Mouse (Mus musculus) inflammation-experienced regulatory T-cells, adult 6 months (primary cell): ENCODE measurements around the gene Rin3. TPM values are rescaled to one million over a fixed set of nuclear protein-coding genes. Genes with fewer than 3 reads are reported as not detected.

Source experiments
- ATAC-seq: one replicate; pipeline ENCODE4 v1.8.0; 2017
- polyA plus RNA-seq, 3 experiments: library from polyadenylated mRNA; unstranded; fragments of 100-300 nt; shearing (Covaris generic); gene quantifications; one replicate each; pipeline ENCODE4 v1.2.1; 2017

The Rin3 gene
- polyA plus RNA-seq, 3 experiments from 2014 or later: 45.7 to 59.8 (median 53.3) TPM

GRCm38 (mm10) chr12:102333101-102333500 lies 50.3 kb downstream of the Rin3 start:
- no peak for ATAC-seq

DNA sequence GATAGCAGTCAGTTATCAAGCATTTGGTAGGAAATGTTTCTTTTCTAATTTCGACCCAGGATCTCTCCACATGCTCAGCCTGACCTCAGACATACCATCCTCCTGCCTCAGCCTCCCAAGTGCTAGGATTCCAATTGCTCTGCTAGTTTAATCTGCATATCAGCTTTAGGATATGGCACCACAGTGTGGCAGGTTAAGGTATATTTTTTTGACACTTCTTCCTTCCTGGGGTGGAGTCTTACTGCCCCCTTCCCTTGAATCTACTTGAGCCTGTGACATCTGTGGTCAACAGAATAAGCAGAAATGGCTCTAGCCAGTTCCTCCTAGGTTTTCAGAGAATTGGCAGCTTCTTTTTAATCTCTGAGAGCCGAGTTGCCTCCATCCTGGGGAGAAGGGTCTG lies 56.2 kb downstream of the Rin3 start:
- no peak for ATAC-seq

DNA sequence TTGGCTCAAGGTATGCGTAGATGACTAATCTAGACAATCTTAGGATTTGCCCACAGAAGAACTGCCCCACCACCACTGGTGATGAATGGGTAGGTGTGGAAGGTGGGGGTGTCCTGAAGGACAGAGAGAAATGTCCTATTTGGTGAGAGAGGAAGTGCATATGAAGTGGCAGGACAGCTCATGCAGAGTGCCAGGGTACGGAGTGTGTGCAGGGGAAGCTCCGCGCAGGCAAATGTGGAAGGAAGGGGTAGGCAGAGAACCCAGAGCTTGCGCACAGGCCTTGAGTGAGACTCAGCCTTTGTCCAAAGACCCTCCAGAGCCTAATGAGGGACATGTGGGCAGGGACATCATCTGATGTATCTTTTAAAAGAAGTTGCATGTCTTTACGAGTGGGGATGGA lies 57.6 kb downstream of the Rin3 start:
- ATAC-seq: no peak

GRCm38 (mm10) chr12:102342147-102342546 lies 59.3 kb downstream of the Rin3 start:
- no peak for ATAC-seq

GRCm38 (mm10) chr12:102342602-102343001 lies 59.8 kb downstream of the Rin3 start:
- ATAC-seq: no peak

- no peak for ATAC-seq
These were observed 62.4 kb downstream of the Rin3 start for GRCm38 (mm10) chr12:102345031-102345815.

DNA sequence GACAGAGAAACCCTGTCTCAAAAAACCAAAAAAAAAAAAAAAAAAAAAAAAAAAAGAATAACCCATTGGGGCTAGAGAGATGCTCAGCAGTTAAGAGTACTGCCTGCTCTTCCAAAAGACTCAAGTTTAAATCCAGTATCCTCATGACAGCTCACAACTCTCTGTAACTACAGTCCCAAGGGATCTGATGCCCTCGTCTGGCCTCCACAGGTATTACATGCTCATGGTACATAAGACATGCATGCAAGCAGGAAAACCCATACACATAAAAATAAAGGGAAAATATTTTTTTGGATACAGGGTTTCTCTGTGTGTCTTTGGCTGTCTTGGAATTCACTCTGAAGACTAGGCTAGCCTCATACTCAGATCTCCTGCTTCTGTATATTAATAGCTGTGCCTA lies 63.7 kb downstream of the Rin3 start:
- ATAC-seq: no peak

DNA sequence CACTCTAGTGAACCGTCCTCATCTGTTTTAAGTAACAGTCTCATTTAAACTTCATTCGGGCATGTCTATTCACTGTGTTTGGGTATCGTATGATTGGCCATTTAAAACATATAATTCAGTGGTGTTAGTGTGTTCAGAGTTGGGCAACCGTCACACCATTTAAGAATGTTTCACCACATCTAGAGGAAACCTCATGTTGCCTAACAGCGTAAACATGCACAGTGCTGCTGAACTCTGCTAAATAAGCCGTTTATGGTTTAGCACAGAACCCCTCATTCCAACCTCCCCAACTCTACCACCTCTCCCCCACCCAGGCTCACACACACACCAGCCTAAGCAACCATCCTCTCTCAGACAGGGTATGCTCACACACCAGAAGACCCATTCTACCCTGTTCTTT lies 65.6 kb downstream of the Rin3 start:
- ATAC-seq: no peak

- ATAC-seq: peak; percentile 91
These were observed 68.1 kb downstream of the Rin3 start for GRCm38 (mm10) chr12:102350997-102351396.

DNA sequence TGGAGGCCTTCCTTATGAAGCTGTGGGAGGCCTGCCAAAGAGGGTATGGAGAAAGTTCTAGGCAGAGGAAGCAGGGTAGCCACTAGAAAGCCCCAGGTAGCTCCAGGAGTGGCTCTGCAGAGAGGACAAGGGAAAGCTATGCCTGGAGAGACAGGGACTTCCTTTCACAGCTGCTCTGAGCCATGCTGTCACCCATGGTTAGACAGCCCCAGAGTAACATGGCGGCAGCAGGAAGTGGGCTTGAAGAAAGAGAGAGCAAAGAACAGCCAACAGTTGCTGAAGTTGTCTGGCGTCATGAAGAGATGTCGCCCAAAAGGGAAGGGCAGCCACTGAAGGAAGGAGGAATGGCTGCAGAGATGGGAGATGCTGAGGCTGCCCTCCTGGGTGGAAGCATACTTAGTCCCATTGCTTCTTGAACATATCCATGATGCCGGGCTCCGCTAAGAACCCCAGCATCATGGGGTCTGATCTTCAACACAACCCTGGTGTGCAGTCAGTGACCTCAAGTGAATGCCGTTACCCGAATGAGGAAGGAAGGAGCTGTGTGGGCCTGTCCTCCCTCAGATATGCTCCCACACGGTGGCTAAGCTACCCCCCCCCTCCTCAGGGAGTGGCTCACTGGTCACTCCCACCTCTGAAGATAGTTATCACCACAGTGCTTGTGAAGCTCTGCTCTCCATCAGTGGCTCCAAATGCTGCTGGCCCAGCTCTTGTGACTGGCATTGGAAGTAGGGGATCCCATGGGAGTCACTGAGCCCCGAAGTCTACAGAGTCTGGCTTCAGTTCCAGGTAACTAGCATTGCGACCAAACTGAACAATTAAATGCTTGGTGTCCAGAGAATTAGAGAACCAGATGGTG lies 71.5 kb downstream of the Rin3 start:
- no peak for ATAC-seq

DNA sequence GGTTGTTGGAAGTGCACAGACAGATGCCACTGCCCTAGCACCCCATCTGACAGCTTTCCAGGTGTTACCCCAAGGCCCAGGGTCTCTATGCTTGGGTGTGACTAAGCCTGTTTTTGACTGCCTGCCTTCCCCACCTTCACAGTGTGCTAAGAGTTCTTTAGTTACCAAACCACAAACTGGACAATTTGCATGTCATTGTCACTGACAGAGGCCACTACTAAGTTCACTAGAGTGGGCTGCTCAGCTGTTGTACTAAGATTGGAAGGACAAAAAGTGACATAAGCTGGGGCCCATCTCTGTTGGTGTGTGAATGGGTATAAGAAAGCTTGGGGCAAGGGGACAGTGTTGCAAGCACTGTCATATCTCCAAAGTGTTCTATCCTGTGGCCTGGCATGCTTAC lies 72.9 kb downstream of the Rin3 start:
- no peak for ATAC-seq

DNA sequence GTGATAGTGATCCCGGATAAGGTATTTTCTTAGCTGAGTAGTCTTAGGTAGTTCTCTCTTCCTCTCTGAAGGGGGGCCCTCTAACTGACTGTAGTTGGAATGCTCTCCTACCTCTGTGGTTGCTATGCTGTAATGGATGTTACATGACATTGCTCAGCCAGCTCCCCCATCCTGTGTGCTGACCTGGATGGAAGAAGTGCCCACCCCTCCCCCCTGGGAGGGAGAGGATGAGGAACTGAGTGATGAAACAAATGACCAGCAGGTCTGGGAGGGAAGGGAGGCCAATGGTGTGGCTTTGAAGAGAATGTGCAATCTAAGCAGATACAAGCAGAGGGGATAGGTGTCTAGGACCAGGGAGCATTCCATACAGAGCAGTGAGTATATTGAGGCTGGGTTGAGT lies 73.9 kb downstream of the Rin3 start:
- no peak for ATAC-seq

- ATAC-seq: no peak
These were observed 76.5 kb downstream of the Rin3 start for GRCm38 (mm10) chr12:102359390-102359789.

- ATAC-seq: no peak
These were observed 78.6 kb downstream of the Rin3 start for GRCm38 (mm10) chr12:102361189-102362161.

GRCm38 (mm10) chr12:102365016-102365415 lies 82.2 kb downstream of the Rin3 start:
- no peak for ATAC-seq

DNA sequence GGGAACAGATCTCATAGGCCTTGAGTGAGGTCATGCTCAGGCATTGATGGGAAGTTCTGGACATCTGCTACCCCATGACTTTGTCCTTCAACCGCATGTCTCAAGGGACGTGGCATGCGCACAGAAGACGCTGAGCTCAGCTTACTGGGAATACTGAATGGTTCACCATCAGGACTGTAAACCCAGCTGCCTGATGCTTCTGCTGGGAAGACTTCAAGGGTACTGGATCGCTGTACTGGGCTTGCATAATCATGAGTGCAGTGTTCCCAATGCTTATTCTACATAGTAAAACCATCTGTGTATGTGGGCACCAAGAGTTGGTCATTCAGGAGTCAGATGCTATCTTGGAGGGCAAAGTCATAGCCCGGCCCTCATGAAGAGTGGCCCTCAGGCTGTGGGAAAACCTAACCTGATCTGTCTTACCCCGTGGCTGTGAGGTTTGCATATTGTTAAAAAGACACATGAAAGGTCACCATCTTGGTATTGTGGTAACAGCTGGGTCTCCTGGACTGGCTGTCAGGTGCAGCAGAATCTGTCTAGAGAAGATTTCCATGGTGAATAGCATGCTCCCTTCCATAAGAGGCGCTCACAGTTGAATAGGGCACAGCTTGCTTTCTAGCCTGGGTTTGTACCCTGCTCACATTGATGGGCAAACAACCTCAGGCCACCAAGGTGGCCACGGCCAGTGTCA lies 83.4 kb downstream of the Rin3 start:
- no peak for ATAC-seq

- ATAC-seq: no peak
These were observed 84.2 kb downstream of the Rin3 start for GRCm38 (mm10) chr12:102367075-102367474.

DNA sequence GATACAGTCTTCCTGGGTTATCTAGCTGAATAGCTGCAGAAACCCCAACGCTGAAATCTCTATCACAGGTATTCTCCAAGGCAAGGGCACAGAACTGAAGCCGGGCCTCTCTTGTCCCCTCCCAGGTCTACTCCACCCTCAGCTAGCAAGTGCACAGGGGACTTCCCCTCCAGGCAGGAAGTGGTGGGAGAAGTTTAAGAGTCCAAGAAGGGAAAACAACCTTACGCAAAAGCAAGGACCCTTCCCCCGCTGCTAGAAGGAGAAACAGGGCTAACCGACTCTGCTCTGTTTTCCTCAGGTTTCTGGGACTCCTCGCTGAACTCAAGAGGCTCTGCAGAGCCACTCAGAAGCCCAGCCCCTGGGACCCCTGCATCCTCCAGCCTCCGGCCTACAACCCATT lies 85.2 kb downstream of the Rin3 start:
- ATAC-seq: peak; percentile 82

- ATAC-seq: peak; percentile 24
These were observed 85.7 kb downstream of the Rin3 start for GRCm38 (mm10) chr12:102368556-102368955.

DNA sequence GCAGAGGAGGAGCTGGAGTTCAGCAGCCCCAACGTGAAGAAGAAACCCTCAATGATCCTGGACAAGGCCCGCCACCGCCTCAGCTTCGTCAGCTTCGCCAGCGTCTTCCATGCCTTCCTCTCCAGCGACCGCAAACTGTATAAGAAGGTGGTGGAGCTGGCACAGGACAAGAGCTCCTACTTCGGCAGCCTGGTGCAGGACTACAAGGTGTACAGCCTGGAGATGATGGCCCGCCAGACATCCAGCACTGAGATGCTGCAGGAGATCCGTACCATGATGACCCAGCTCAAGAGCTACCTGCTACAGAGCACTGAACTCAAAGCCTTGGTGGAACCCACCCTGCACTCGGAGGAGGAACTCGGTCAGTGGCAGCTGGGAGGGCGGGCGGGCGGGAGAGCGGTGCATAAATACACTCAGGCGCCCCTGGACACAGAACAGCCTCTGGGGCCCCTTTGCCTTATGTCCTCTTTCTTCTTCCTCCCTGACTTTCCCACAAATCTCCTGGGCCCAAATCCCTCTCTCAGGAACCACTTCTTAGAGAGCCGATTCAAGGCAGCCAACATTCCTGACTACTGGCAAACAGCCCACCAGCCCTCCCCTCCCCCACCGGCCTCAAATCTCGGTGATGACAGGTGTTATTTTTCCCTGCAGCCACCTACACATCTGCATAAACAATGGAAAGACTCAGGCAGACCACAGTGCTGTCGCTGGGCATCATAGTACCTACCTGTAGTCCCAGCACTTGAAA lies 86.8 kb downstream of the Rin3 start:
- no peak for ATAC-seq

- peak; percentile 74 for ATAC-seq
These were observed 88.2 kb downstream of the Rin3 start for GRCm38 (mm10) chr12:102370931-102371500.
